In genomic region chr2:167280986-167281310, GRCm38 (mm10) we compare ENCODE assay signal across 10 mouse cellular contexts. TPM values are rescaled to one million over a fixed set of nuclear protein-coding genes. Genes with fewer than 3 reads are reported as not detected.
DNase-seq lines count a peak whose midpoint lies in the region; ATAC-seq and TF ChIP-seq lines count a peak whose summit lies in the region.
"Had no signal": no experiment of that assay in that cellular context is flagged by ENCODE, and none has a peak within 500 bp of the region (broad histone marks: within the 10 kb centered on the region; RNA-seq: fewer than 3 reads in every experiment).

No protein-coding gene starts in this region.

- H3K27me3 ChIP-seq in cerebellum, adult 2 months (ENCODE audit: control insufficient read depth, insufficient read depth, low read length) = no peaks in the 10 kb centered on the region
- H3K27me3 ChIP-seq in kidney, postnatal 0 days (ENCODE audit: insufficient read depth, low read length) = no peaks in the 10 kb centered on the region
- no peaks in the 10 kb centered on the region for H3K27me3 ChIP-seq in embryonic facial prominence, embryonic 12.5 days
- H3K27me3 ChIP-seq in midbrain, embryonic 13.5 days = peaks cover 9% of the 10 kb centered on the region; the same call in 1 of the 2 replicates
- H3K27me3 ChIP-seq: limb, embryonic 13.5 days had no signal

- no peak overlapping the region for H3K9ac ChIP-seq in kidney, postnatal 0 days (ENCODE audit: low read depth, low read length)
- H3K9ac ChIP-seq in embryonic facial prominence, embryonic 12.5 days = no peak overlapping the region
- no peak overlapping the region for H3K9ac ChIP-seq in midbrain, embryonic 13.5 days (replicated peaks)
- H3K9ac ChIP-seq: embryonic facial prominence, embryonic 13.5 days; limb, embryonic 13.5 days had no signal

- WGBS in cerebellum, adult 2 months = 39% methylated on average over 4 of the region's 4 CpGs
- WGBS in kidney, postnatal 0 days = 89% methylated on average over 4 of the region's 4 CpGs
- WGBS in embryonic facial prominence, embryonic 12.5 days = 88% methylated on average over 4 of the region's 4 CpGs
- WGBS in midbrain, embryonic 13.5 days = 82% methylated on average over 4 of the region's 4 CpGs

- TF ChIP-seq POLR2A in cerebellum, adult 2 months (IDR thresholded peaks at IDR 0.05; ENCODE audit: borderline replicate concordance, insufficient read depth, low read length) = no peak

- no peak overlapping the region for H3K4me2 ChIP-seq in kidney, postnatal 0 days (ENCODE audit: low read length)
- H3K4me2 ChIP-seq in embryonic facial prominence, embryonic 12.5 days (replicated peaks) = no peak overlapping the region
- H3K4me2 ChIP-seq in midbrain, embryonic 13.5 days (replicated peaks) = no peak overlapping the region
- H3K4me2 ChIP-seq: embryonic facial prominence, embryonic 13.5 days; limb, embryonic 13.5 days had no signal

- no peaks in the 10 kb centered on the region for H3K36me3 ChIP-seq in kidney, postnatal 0 days (ENCODE audit: insufficient read depth, low read length)
- no peaks in the 10 kb centered on the region for H3K36me3 ChIP-seq in embryonic facial prominence, embryonic 12.5 days
- no peaks in the 10 kb centered on the region for H3K36me3 ChIP-seq in midbrain, embryonic 13.5 days
- H3K36me3 ChIP-seq: embryonic facial prominence, embryonic 13.5 days; limb, embryonic 13.5 days had no signal

- no peaks in the 10 kb centered on the region; the same call in 1 of the 2 replicates for H3K4me1 ChIP-seq in cerebellum, adult 2 months (ENCODE audit: control insufficient read depth, insufficient read depth, low read length)
- H3K4me1 ChIP-seq in kidney, postnatal 0 days (replicated peaks; ENCODE audit: insufficient read depth, low read length) = no peaks in the 10 kb centered on the region
- no peaks in the 10 kb centered on the region for H3K4me1 ChIP-seq in embryonic facial prominence, embryonic 12.5 days
- 0 out of 2 replicates have a peak, but pooled peaks cover 3% of the 10 kb centered on the region for H3K4me1 ChIP-seq in midbrain, embryonic 13.5 days (replicated peaks)
- H3K4me1 ChIP-seq: embryonic facial prominence, embryonic 13.5 days; limb, embryonic 13.5 days had no signal

- DNase-seq in cerebellum, adult 2 months = no peak
- no peak for DNase-seq in cerebellum, postnatal 4 days (ENCODE audit: low spot score in 2 of 2)
- no peak for DNase-seq in kidney, postnatal 0 days (ENCODE audit: low spot score)
- no peak for DNase-seq in kidney, postnatal 4 days
- DNase-seq in urinary bladder, postnatal 25 days (ENCODE audit: low spot score) = no peak
- DNase-seq in natural killer cell, adult 2 months (ENCODE audit: low spot score in 2 of 2) = no peak

- peak overlapping the region; percentile 15 for H3K4me3 ChIP-seq in cerebellum, adult 2 months (replicated peaks; ENCODE audit: insufficient read depth, low read depth, low read length)
- no peak overlapping the region for H3K4me3 ChIP-seq in kidney, postnatal 0 days (replicated peaks; ENCODE audit: low read depth, low read length)
- H3K4me3 ChIP-seq in embryonic facial prominence, embryonic 12.5 days = no peak overlapping the region
- no peak overlapping the region for H3K4me3 ChIP-seq in midbrain, embryonic 13.5 days (replicated peaks)
- H3K4me3 ChIP-seq: embryonic facial prominence, embryonic 13.5 days; limb, embryonic 13.5 days had no signal

- peak; percentile 57; the same call in 1 of the 2 replicates for ATAC-seq in kidney, postnatal 0 days (replicated peaks; ENCODE audit: low FRiP score, low read depth)
- ATAC-seq in embryonic facial prominence, embryonic 12.5 days (ENCODE audit: insufficient number of reproducible peaks, insufficient read depth, low FRiP score, low TSS enrichment) = peak; percentile 52; the same call in 1 of the 2 replicates
- ATAC-seq in midbrain, embryonic 13.5 days = peak; percentile 50

- no peak for TF ChIP-seq CTCF in cerebellum, adult 2 months (IDR thresholded peaks at IDR 0.05; ENCODE audit: borderline replicate concordance, insufficient read depth, low read depth, low read length)
- TF ChIP-seq CTCF in kidney, postnatal 0 days (IDR thresholded peaks at IDR 0.05; ENCODE audit: low read depth) = no peak

- H3K9me3 ChIP-seq in kidney, postnatal 0 days (replicated peaks; ENCODE audit: low read length) = no peaks in the 10 kb centered on the region
- H3K9me3 ChIP-seq in embryonic facial prominence, embryonic 12.5 days = no peaks in the 10 kb centered on the region
- no peaks in the 10 kb centered on the region for H3K9me3 ChIP-seq in midbrain, embryonic 13.5 days
- H3K9me3 ChIP-seq: embryonic facial prominence, embryonic 13.5 days; limb, embryonic 13.5 days had no signal

- H3K27ac ChIP-seq in cerebellum, adult 2 months (ENCODE audit: insufficient read depth, low read length) = no peak overlapping the region
- no peak overlapping the region for H3K27ac ChIP-seq in kidney, postnatal 0 days
- H3K27ac ChIP-seq in embryonic facial prominence, embryonic 12.5 days = no peak overlapping the region
- no peak overlapping the region for H3K27ac ChIP-seq in midbrain, embryonic 13.5 days
- H3K27ac ChIP-seq: embryonic facial prominence, embryonic 13.5 days; limb, embryonic 13.5 days had no signal

RNA-seq across cellular contexts. Expression of gene Ptgis, which starts 40.5 kb away (rescaled TPM):
- polyA plus RNA-seq in cerebellum, adult 2 months (2012; rRNA removed) = 1.8 and 2.0 TPM in 2 replicates
- polyA plus RNA-seq in kidney, postnatal 0 days (2015; fragmentation: Nextera tagmentation; extraction: Ambion mirVana) = 17.7 and 18.7 TPM in 2 replicates
- 17.7 and 19.1 TPM in 2 replicates for polyA plus RNA-seq in embryonic facial prominence, embryonic 12.5 days (2016; fragmentation: Nextera tagmentation; extraction: Ambion mirVana)
- polyA plus RNA-seq in midbrain, embryonic 13.5 days (2015; fragmentation: Nextera tagmentation; extraction: Ambion mirVana) = 4.0 and 4.5 TPM in 2 replicates
